ENCODE assay signal across 21 mouse cellular contexts in genomic region chr12:45125866-45126265, GRCm38 (mm10). TPM values are rescaled to one million over a fixed set of nuclear protein-coding genes. Genes with fewer than 3 reads are reported as not detected.
A peak's percentile ranks its signal among the peaks of the same experiment; 100 is the strongest.
DNase-seq lines count a peak whose midpoint lies in the region; ATAC-seq and TF ChIP-seq lines count a peak whose summit lies in the region.
"Had no signal": no experiment of that assay in that cellular context is flagged by ENCODE, and none has a peak within 500 bp of the region (broad histone marks: within the 10 kb centered on the region; RNA-seq: fewer than 3 reads in every experiment).

No protein-coding gene starts in this region.

- no peak overlapping the region for H3K4me2 ChIP-seq in lung, postnatal 0 days (replicated peaks; ENCODE audit: low read depth, low read length)
- H3K4me2 ChIP-seq: embryonic facial prominence, embryonic 13.5 days; forebrain, embryonic 13.5 days; heart, embryonic 13.5 days; hindbrain, embryonic 12.5 days had no signal

- 27% methylated on average over 3 of the region's 3 CpGs for WGBS in lung, adult 2 months
- 36% methylated on average over 3 of the region's 3 CpGs for WGBS in lung, postnatal 0 days

- H3K9me3 ChIP-seq in lung, postnatal 0 days (ENCODE audit: low read length): no peaks in the 10 kb centered on the region
- H3K9me3 ChIP-seq: embryonic facial prominence, embryonic 13.5 days; forebrain, embryonic 13.5 days; heart, embryonic 13.5 days; hindbrain, embryonic 12.5 days had no signal

- no peaks in the 10 kb centered on the region for H3K27me3 ChIP-seq in lung, postnatal 0 days (replicated peaks; ENCODE audit: insufficient read depth, low read length)
- H3K27me3 ChIP-seq: embryonic facial prominence, embryonic 13.5 days; forebrain, embryonic 13.5 days; heart, embryonic 13.5 days; hindbrain, embryonic 12.5 days had no signal

- TF ChIP-seq POLR2A in lung, adult 2 months (IDR thresholded peaks at IDR 0.05; ENCODE audit: borderline replicate concordance, extremely low read depth, low read depth, low read length): no peak

- H3K36me3 ChIP-seq in lung, postnatal 0 days (ENCODE audit: insufficient read depth, low read length): no peaks in the 10 kb centered on the region
- H3K36me3 ChIP-seq: embryonic facial prominence, embryonic 13.5 days; heart, embryonic 13.5 days; hindbrain, embryonic 12.5 days had no signal

- DNase-seq in frontal cortex, postnatal 36 days (ENCODE audit: low spot score in 2 of 2): peak; percentile 3 to 15
- DNase-seq in frontal cortex, postnatal 10 days (ENCODE audit: low spot score in 2 of 2): no peak
- peak; percentile 5 for DNase-seq in lung, adult 2 months
- peak; percentile 9 for DNase-seq in lung, postnatal 0 days (ENCODE audit: low spot score)
- peak; percentile 53 for DNase-seq in lung, postnatal 36 days
- DNase-seq in layer of hippocampus, postnatal 25 days (ENCODE audit: extremely low spot score in 1 of 2, low spot score in 1 of 2): no peak
- DNase-seq in natural killer cell, adult 2 months (ENCODE audit: low spot score in 2 of 2): no peak
- no peak for DNase-seq in layer of hippocampus, adult 8-10 months (ENCODE audit: low spot score in 2 of 2)
- DNase-seq: adrenal gland, postnatal 10 days; cerebellum, adult 18-20 months; cerebellum, adult 9-11 months; cerebellum, postnatal 36 days; forebrain, postnatal 0 days; gastrocnemius, postnatal 25 days; heart, postnatal 36 days had no signal

- TF ChIP-seq EP300 in lung, postnatal 0 days (IDR thresholded peaks at IDR 0.05): peak; percentile 77

- TF ChIP-seq CTCF in lung, adult 2 months (IDR thresholded peaks at IDR 0.05; ENCODE audit: insufficient read depth, low read length): no peak
- TF ChIP-seq CTCF in lung, postnatal 0 days (IDR thresholded peaks at IDR 0.05): no peak

- no peak overlapping the region for H3K9ac ChIP-seq in lung, postnatal 0 days (replicated peaks; ENCODE audit: low read depth)
- H3K9ac ChIP-seq: embryonic facial prominence, embryonic 13.5 days; forebrain, embryonic 13.5 days; forebrain, postnatal 0 days; heart, embryonic 13.5 days; hindbrain, embryonic 12.5 days had no signal

- ATAC-seq in lung, postnatal 0 days: peak; percentile 43; the same call in 1 of the 2 replicates
- ATAC-seq: forebrain, embryonic 13.5 days; forebrain, postnatal 0 days; hindbrain, postnatal 0 days had no signal

- no peak overlapping the region for H3K27ac ChIP-seq in lung, postnatal 0 days (ENCODE audit: low read length)
- H3K27ac ChIP-seq: embryonic facial prominence, embryonic 13.5 days; forebrain, embryonic 13.5 days; heart, embryonic 13.5 days; hindbrain, embryonic 12.5 days; hindbrain, postnatal 0 days had no signal

- peaks cover 2% of the 10 kb centered on the region; the same call in 1 of the 2 replicates for H3K4me1 ChIP-seq in lung, adult 2 months (ENCODE audit: control insufficient read depth, insufficient read depth, low read length)
- H3K4me1 ChIP-seq in lung, postnatal 0 days (ENCODE audit: insufficient read depth, low read depth, low read length): no peaks in the 10 kb centered on the region
- H3K4me1 ChIP-seq: embryonic facial prominence, embryonic 13.5 days; forebrain, embryonic 13.5 days; heart, embryonic 13.5 days; hindbrain, embryonic 12.5 days had no signal

- no peak overlapping the region for H3K4me3 ChIP-seq in lung, adult 2 months (replicated peaks; ENCODE audit: extremely low read depth, low read depth, low read length)
- H3K4me3 ChIP-seq in lung, postnatal 0 days (ENCODE audit: low read depth, low read length): no peak overlapping the region
- H3K4me3 ChIP-seq: embryonic facial prominence, embryonic 13.5 days; forebrain, embryonic 13.5 days; heart, embryonic 13.5 days; hindbrain, embryonic 12.5 days had no signal

RNA-seq across cellular contexts. Expression of gene Stxbp6, which starts 51.4 kb away (rescaled TPM):
- 12.5 and 24.5 TPM in 2 replicates for polyA plus RNA-seq in lung, adult 2 months (2012; rRNA removed)
- 22.1 and 25.7 TPM in 2 replicates for polyA plus RNA-seq in lung, postnatal 0 days (2015; fragmentation: Nextera tagmentation; extraction: Ambion mirVana)
- total RNA-seq in layer of hippocampus, postnatal 25 days (2021): 10 to 100 TPM; 73.5 to 78.3 TPM
- total RNA-seq in layer of hippocampus, adult 8-10 months (2022): 10 to 100 TPM; 58.4 to 79.2 (median 75.5) TPM
- total RNA-seq: MEL had no signal

Comparison
In these comparisons a context has a peak if more than half of its experiments do, and no peak if none do; other contexts are left out.
1. DNase-seq: peak in frontal cortex, postnatal 36 days (2 of 2), lung, adult 2 months (single experiment), lung, postnatal 0 days (single experiment) and lung, postnatal 36 days (single experiment); none in frontal cortex, postnatal 10 days (0 of 2), layer of hippocampus, postnatal 25 days (0 of 2), natural killer cell, adult 2 months (0 of 2) and layer of hippocampus, adult 8-10 months (0 of 2).